Comparison of ENCODE assay signal across 16 mouse cellular contexts in genomic region chr2:31894221-31894870, GRCm38 (mm10). TPM values are rescaled to one million over a fixed set of nuclear protein-coding genes. Genes with fewer than 3 reads are reported as not detected.
DNase-seq lines count a peak whose midpoint lies in the region; ATAC-seq and TF ChIP-seq lines count a peak whose summit lies in the region.
"Had no signal": no experiment of that assay in that cellular context is flagged by ENCODE, and none has a peak within 500 bp of the region (broad histone marks: within the 10 kb centered on the region; RNA-seq: fewer than 3 reads in every experiment).

No protein-coding gene starts in this region.

- intact Hi-C loops in heart, adult 2 months (cut with DNase I), result no loop called here

- no peak for TF ChIP-seq POLR2A in heart, adult 2 months (IDR thresholded peaks at IDR 0.05; ENCODE audit: insufficient read depth, low read depth, low read length)

- ATAC-seq in forebrain, embryonic 13.5 days, result no peak
- ATAC-seq in kidney, postnatal 0 days (replicated peaks; ENCODE audit: low FRiP score, low read depth), result no peak
- no peak for ATAC-seq in embryonic facial prominence, embryonic 13.5 days (ENCODE audit: insufficient number of reproducible peaks, insufficient read depth, low FRiP score, low TSS enrichment, low read depth)
- ATAC-seq in limb, embryonic 15.5 days (ENCODE audit: insufficient number of reproducible peaks, low FRiP score, low TSS enrichment, low read depth), result no peak
- ATAC-seq: activated CD4-positive, CD25-positive, alpha-beta regulatory T cell, adult 4 months; intestine, embryonic 15.5 days had no signal

- H3K4me3 ChIP-seq in forebrain, embryonic 10.5 days, result no peak overlapping the region
- no peak overlapping the region for H3K4me3 ChIP-seq in forebrain, embryonic 13.5 days
- no peak overlapping the region for H3K4me3 ChIP-seq in kidney, postnatal 0 days (replicated peaks; ENCODE audit: low read depth, low read length)
- no peak overlapping the region for H3K4me3 ChIP-seq in embryonic facial prominence, embryonic 13.5 days
- H3K4me3 ChIP-seq in limb, embryonic 15.5 days, result no peak overlapping the region
- no peak overlapping the region for H3K4me3 ChIP-seq in heart, adult 2 months
- H3K4me3 ChIP-seq: intestine, embryonic 15.5 days; liver, embryonic 13.5 days had no signal

- DNase-seq in forebrain, embryonic 10.5 days (ENCODE audit: extremely low spot score, low spot score), result no peak
- DNase-seq in kidney, postnatal 0 days (ENCODE audit: low spot score), result peak; percentile 57
- DNase-seq in kidney, adult 8-10 months, result no peak
- DNase-seq in lung, postnatal 36 days, result no peak
- DNase-seq in heart, adult 2 months, result no peak
- DNase-seq: cerebellum, postnatal 14 days; heart, postnatal 4 days; liver, embryonic 13.5 days had no signal

- TF ChIP-seq EP300 in heart, adult 2 months (IDR thresholded peaks at IDR 0.05; ENCODE audit: insufficient read depth, low read depth, low read length), result no peak

- no peak for TF ChIP-seq CTCF in kidney, postnatal 0 days (IDR thresholded peaks at IDR 0.05; ENCODE audit: low read depth)
- no peak for TF ChIP-seq CTCF in heart, adult 2 months (IDR thresholded peaks at IDR 0.05)

- peaks cover 31% of the 10 kb centered on the region for H3K4me1 ChIP-seq in forebrain, embryonic 10.5 days
- H3K4me1 ChIP-seq in forebrain, embryonic 13.5 days, result peaks cover 2% of the 10 kb centered on the region; the same call in 1 of the 2 replicates
- H3K4me1 ChIP-seq in kidney, postnatal 0 days (replicated peaks; ENCODE audit: insufficient read depth, low read length), result peaks cover 8% of the 10 kb centered on the region
- peaks cover 34% of the 10 kb centered on the region for H3K4me1 ChIP-seq in embryonic facial prominence, embryonic 13.5 days
- H3K4me1 ChIP-seq in limb, embryonic 15.5 days, result peaks cover 15% of the 10 kb centered on the region
- no peaks in the 10 kb centered on the region for H3K4me1 ChIP-seq in heart, adult 2 months (ENCODE audit: control insufficient read depth, insufficient read depth, low read length)
- H3K4me1 ChIP-seq: liver, embryonic 13.5 days had no signal

- H3K4me2 ChIP-seq in forebrain, embryonic 13.5 days, result no peak overlapping the region
- H3K4me2 ChIP-seq in kidney, postnatal 0 days (ENCODE audit: low read length), result no peak overlapping the region
- H3K4me2 ChIP-seq in embryonic facial prominence, embryonic 13.5 days, result no peak overlapping the region
- no peak overlapping the region for H3K4me2 ChIP-seq in limb, embryonic 15.5 days
- H3K4me2 ChIP-seq: intestine, embryonic 15.5 days; liver, embryonic 13.5 days had no signal

- H3K9ac ChIP-seq in forebrain, embryonic 13.5 days, result no peak overlapping the region
- H3K9ac ChIP-seq in kidney, postnatal 0 days (ENCODE audit: low read depth, low read length), result no peak overlapping the region
- H3K9ac ChIP-seq in embryonic facial prominence, embryonic 13.5 days, result 0 out of 2 replicates have a peak overlapping the region, but pooled peaks have one; percentile 46
- no peak overlapping the region for H3K9ac ChIP-seq in limb, embryonic 15.5 days
- no peak overlapping the region for H3K9ac ChIP-seq in heart, adult 2 months (ENCODE audit: low read depth, low read length)
- H3K9ac ChIP-seq: intestine, embryonic 15.5 days; liver, embryonic 13.5 days had no signal

- 63% methylated on average over 13 of the region's 13 CpGs for WGBS in forebrain, embryonic 10.5 days
- WGBS in forebrain, embryonic 13.5 days, result 43% methylated on average over 13 of the region's 13 CpGs
- WGBS in kidney, postnatal 0 days, result 56% methylated on average over 13 of the region's 13 CpGs
- 32% methylated on average over 13 of the region's 13 CpGs for WGBS in embryonic facial prominence, embryonic 13.5 days
- 38% methylated on average over 13 of the region's 13 CpGs for WGBS in limb, embryonic 15.5 days
- WGBS in heart, adult 2 months, result 70% methylated on average over 13 of the region's 13 CpGs

- H3K36me3 ChIP-seq in forebrain, embryonic 10.5 days (replicated peaks), result no peaks in the 10 kb centered on the region
- no peaks in the 10 kb centered on the region for H3K36me3 ChIP-seq in forebrain, embryonic 13.5 days (ENCODE audit: poor library complexity, severe bottlenecking)
- no peaks in the 10 kb centered on the region for H3K36me3 ChIP-seq in kidney, postnatal 0 days (ENCODE audit: insufficient read depth, low read length)
- no peaks in the 10 kb centered on the region for H3K36me3 ChIP-seq in embryonic facial prominence, embryonic 13.5 days
- H3K36me3 ChIP-seq in limb, embryonic 15.5 days, result no peaks in the 10 kb centered on the region
- no peaks in the 10 kb centered on the region for H3K36me3 ChIP-seq in heart, adult 2 months (ENCODE audit: control insufficient read depth, insufficient read depth, low read length)
- H3K36me3 ChIP-seq: G1E; intestine, embryonic 15.5 days; liver, embryonic 13.5 days had no signal

- peak overlapping the region; percentile 36; the same call in 1 of the 2 replicates for H3K27ac ChIP-seq in forebrain, embryonic 10.5 days
- no peak overlapping the region for H3K27ac ChIP-seq in forebrain, embryonic 13.5 days
- H3K27ac ChIP-seq in kidney, postnatal 0 days, result no peak overlapping the region; the same call in 1 of the 2 replicates
- H3K27ac ChIP-seq in embryonic facial prominence, embryonic 13.5 days, result peak overlapping the region; percentile 87
- peak overlapping the region; percentile 52; the same call in 1 of the 2 replicates for H3K27ac ChIP-seq in limb, embryonic 15.5 days
- H3K27ac ChIP-seq in heart, adult 2 months, result no peak overlapping the region
- H3K27ac ChIP-seq: intestine, embryonic 15.5 days; liver, embryonic 13.5 days; macrophage had no signal

- H3K79me2 ChIP-seq in heart, adult 2 months (replicated peaks; ENCODE audit: control insufficient read depth, insufficient read depth, low read length), result no peaks in the 10 kb centered on the region

- peaks cover 15% of the 10 kb centered on the region for H3K27me3 ChIP-seq in forebrain, embryonic 10.5 days (ENCODE audit: poor library complexity, severe bottlenecking)
- peaks cover 5% of the 10 kb centered on the region for H3K27me3 ChIP-seq in forebrain, embryonic 13.5 days
- H3K27me3 ChIP-seq in kidney, postnatal 0 days (ENCODE audit: insufficient read depth, low read length), result no peaks in the 10 kb centered on the region
- H3K27me3 ChIP-seq in embryonic facial prominence, embryonic 13.5 days, result peaks cover 11% of the 10 kb centered on the region; the same call in 1 of the 2 replicates
- H3K27me3 ChIP-seq in limb, embryonic 15.5 days, result peaks cover 8% of the 10 kb centered on the region
- no peaks in the 10 kb centered on the region for H3K27me3 ChIP-seq in heart, adult 2 months (ENCODE audit: control insufficient read depth, insufficient read depth, low read length)
- H3K27me3 ChIP-seq: intestine, embryonic 15.5 days had no signal

- no peaks in the 10 kb centered on the region for H3K9me3 ChIP-seq in forebrain, embryonic 10.5 days
- H3K9me3 ChIP-seq in forebrain, embryonic 13.5 days (replicated peaks), result no peaks in the 10 kb centered on the region
- no peaks in the 10 kb centered on the region for H3K9me3 ChIP-seq in kidney, postnatal 0 days (replicated peaks; ENCODE audit: low read length)
- no peaks in the 10 kb centered on the region for H3K9me3 ChIP-seq in embryonic facial prominence, embryonic 13.5 days
- no peaks in the 10 kb centered on the region for H3K9me3 ChIP-seq in limb, embryonic 15.5 days
- H3K9me3 ChIP-seq: G1E; intestine, embryonic 15.5 days; liver, embryonic 13.5 days had no signal

RNA-seq across cellular contexts. Expression of gene Lamc3, which starts 7.3 kb away (rescaled TPM):
- polyA plus RNA-seq in forebrain, embryonic 10.5 days (2016; fragmentation: Nextera tagmentation; extraction: Ambion mirVana), result 4.9 and 6.8 TPM in 2 replicates
- 3.2 and 3.3 TPM in 2 replicates for polyA plus RNA-seq in forebrain, embryonic 13.5 days (2015; fragmentation: Nextera tagmentation; extraction: Ambion mirVana)
- 2.8 TPM in 2 replicates for polyA plus RNA-seq in kidney, postnatal 0 days (2015; fragmentation: Nextera tagmentation; extraction: Ambion mirVana)
- polyA plus RNA-seq in embryonic facial prominence, embryonic 13.5 days (2015; fragmentation: Nextera tagmentation; extraction: Ambion mirVana), result 2.6 and 3.9 TPM in 2 replicates
- 1.5 and 1.9 TPM in 2 replicates for polyA plus RNA-seq in limb, embryonic 15.5 days (2015; fragmentation: Nextera tagmentation; extraction: Ambion mirVana)
- total RNA-seq in heart, adult 2 months (2021), result under 1 TPM; 0.36 to 0.57 TPM
- 1.2 and 2.3 TPM in 2 replicates for polyA plus RNA-seq in heart, adult 2 months (2012; rRNA removed)
- total RNA-seq: G1E had no signal
- polyA plus RNA-seq: activated CD4-positive, CD25-positive, alpha-beta regulatory T cell, adult 4 months; G1E; macrophage had no signal

RNA-seq across cellular contexts. Expression of gene Fibcd1, which starts 48.5 kb away (rescaled TPM):
- polyA plus RNA-seq in forebrain, embryonic 10.5 days (2016; fragmentation: Nextera tagmentation; extraction: Ambion mirVana), result 0.07 and 0.19 TPM in 2 replicates
- 1.2 and 1.5 TPM in 2 replicates for polyA plus RNA-seq in forebrain, embryonic 13.5 days (2015; fragmentation: Nextera tagmentation; extraction: Ambion mirVana)
- 0.75 and 0.89 TPM in 2 replicates for polyA plus RNA-seq in kidney, postnatal 0 days (2015; fragmentation: Nextera tagmentation; extraction: Ambion mirVana)
- 0.55 and 0.83 TPM in 2 replicates for polyA plus RNA-seq in embryonic facial prominence, embryonic 13.5 days (2015; fragmentation: Nextera tagmentation; extraction: Ambion mirVana)
- 0.14 and 0.26 TPM in 2 replicates for polyA plus RNA-seq in limb, embryonic 15.5 days (2015; fragmentation: Nextera tagmentation; extraction: Ambion mirVana)
- not detected for total RNA-seq in heart, adult 2 months (2021)
- not detected in 2 replicates for polyA plus RNA-seq in heart, adult 2 months (2012; rRNA removed)
- total RNA-seq: heart, adult 8-10 months; heart, postnatal 4 days had no signal
- polyA plus RNA-seq: activated CD4-positive, CD25-positive, alpha-beta regulatory T cell, adult 4 months; G1E; macrophage had no signal

RNA-seq across cellular contexts. Expression of gene Aif1l, which starts 55.6 kb away (rescaled TPM):
- 84.7 and 85.6 TPM in 2 replicates for polyA plus RNA-seq in forebrain, embryonic 10.5 days (2016; fragmentation: Nextera tagmentation; extraction: Ambion mirVana)
- polyA plus RNA-seq in forebrain, embryonic 13.5 days (2015; fragmentation: Nextera tagmentation; extraction: Ambion mirVana), result 68.7 and 74.8 TPM in 2 replicates
- polyA plus RNA-seq in kidney, postnatal 0 days (2015; fragmentation: Nextera tagmentation; extraction: Ambion mirVana), result 129 and 141 TPM in 2 replicates
- 45.9 and 46.4 TPM in 2 replicates for polyA plus RNA-seq in embryonic facial prominence, embryonic 13.5 days (2015; fragmentation: Nextera tagmentation; extraction: Ambion mirVana)
- 28.2 and 28.3 TPM in 2 replicates for polyA plus RNA-seq in limb, embryonic 15.5 days (2015; fragmentation: Nextera tagmentation; extraction: Ambion mirVana)
- total RNA-seq in heart, adult 2 months (2021), result 1 to 10 TPM; 2.4 to 2.7 TPM
- polyA plus RNA-seq in heart, adult 2 months (2012; rRNA removed), result 4.2 and 4.6 TPM in 2 replicates
- polyA plus RNA-seq: activated CD4-positive, CD25-positive, alpha-beta regulatory T cell, adult 4 months; G1E; macrophage had no signal

Comparison
In these comparisons a context has a peak if more than half of its experiments do, and no peak if none do; other contexts are left out.
1. H3K27ac ChIP-seq: peak in forebrain, embryonic 10.5 days (single experiment), embryonic facial prominence, embryonic 13.5 days (single experiment) and limb, embryonic 15.5 days (single experiment); none in forebrain, embryonic 13.5 days (single experiment), kidney, postnatal 0 days (single experiment) and heart, adult 2 months (single experiment).